Mouse (Mus musculus) heart, embryonic 13.5 days (tissue): Measurements from ENCODE around the gene Gfod2. TPM values are rescaled to one million over a fixed set of nuclear protein-coding genes. Genes with fewer than 3 reads are reported as not detected.

Experiments
- ATAC-seq: fragments of 200-750 bp; cut with Nextera tagmentation; 2 replicates; pipeline ENCODE4 v1.8.0; 2017; ENCODE audit warnings: moderate TSS enrichment; ENCODE audit not compliant: insufficient number of reproducible peaks, low FRiP score, low TSS enrichment; ENCODE audit errors: extremely low read depth
- H3K27ac ChIP-seq: fragments of 300-500 bp; sonication (generic); replicated peaks from 2 replicates; pipeline ENCODE4 v1.5.1; 2015; ENCODE audit warnings: moderate library complexity, mild to moderate bottlenecking, inconsistent platforms
- H3K27me3 ChIP-seq: fragments of 300-500 bp; sonication (generic); replicated peaks from 2 replicates; pipeline ENCODE4 v1.6.1; 2015; ENCODE audit warnings: mild to moderate bottlenecking, inconsistent platforms
- H3K36me3 ChIP-seq: fragments of 300-500 bp; sonication (generic); 2 replicates; pipeline ENCODE4 v1.6.1; 2015; ENCODE audit warnings: mild to moderate bottlenecking, inconsistent platforms
- H3K4me1 ChIP-seq: fragments of 300-500 bp; sonication (generic); 2 replicates; pipeline ENCODE4 v1.6.1; 2015; ENCODE audit warnings: inconsistent platforms
- H3K4me2 ChIP-seq: fragments of 300-500 bp; sonication (generic); 2 replicates; pipeline ENCODE4 v1.6.1; 2015; ENCODE audit warnings: inconsistent platforms, mild to moderate bottlenecking, moderate library complexity
- H3K4me3 ChIP-seq: fragments of 300-500 bp; sonication (generic); 2 replicates; pipeline ENCODE4 v1.5.1; 2015; ENCODE audit warnings: moderate library complexity, mild to moderate bottlenecking, inconsistent platforms
- H3K9ac ChIP-seq: fragments of 300-500 bp; sonication (generic); 2 replicates; pipeline ENCODE4 v1.6.1; 2015; ENCODE audit warnings: inconsistent platforms, mild to moderate bottlenecking, moderate library complexity
- H3K9me3 ChIP-seq: fragments of 300-500 bp; sonication (generic); 2 replicates; pipeline ENCODE4 v1.6.1; 2016; ENCODE audit warnings: inconsistent platforms
- WGBS: fragments of 180-500 bp; shearing (Covaris S2); methylation state at CpG from one replicate; pipeline ENCODE4 v1.1.7; 2015; ENCODE audit warnings: mixed read lengths; 5-methylcytosine and 5-hydroxymethylcytosine counted together
- polyA plus RNA-seq: library from polyadenylated mRNA; unstranded; fragments of >200 nt; fragmentation: Nextera tagmentation; extraction: Ambion mirVana; gene quantifications from 2 replicates; pipeline ENCODE4 v1.2.1, GENCODE M21; 2015

Gene Gfod2
- polyA plus RNA-seq, 1 experiment from 2014 or later: 12.1 TPM

- H3K27me3 ChIP-seq: no peaks in the 10 kb centered on the region
- H3K36me3 ChIP-seq: peaks cover 42% of the 10 kb centered on the region
- H3K9ac ChIP-seq: peak overlapping the region; percentile 85
- peak overlapping the region; percentile 44; the same call in 1 of the 2 replicates for H3K27ac ChIP-seq
- H3K4me1 ChIP-seq: peaks cover 27% of the 10 kb centered on the region
- peak overlapping the region; percentile 84 for H3K4me3 ChIP-seq
- no peaks in the 10 kb centered on the region for H3K9me3 ChIP-seq
- H3K4me2 ChIP-seq: peak overlapping the region; percentile 97
- 45% methylated on average over 18 of the region's 18 CpGs for WGBS
- no peak for ATAC-seq
These were observed 56.5 kb downstream of the Gfod2 start for GRCm38 (mm10) chr8:105702001-105702401.

- H3K4me1 ChIP-seq: peaks cover 22% of the 10 kb centered on the region
- peak; percentile 73 for ATAC-seq
- under 1% methylated on average over 60 of the region's 60 CpGs for WGBS
- no peaks in the 10 kb centered on the region for H3K27me3 ChIP-seq
- peak within 1 kb of the TSS; percentile 84 for H3K4me3 ChIP-seq
- H3K36me3 ChIP-seq: peaks cover 49% of the 10 kb centered on the region
- H3K9me3 ChIP-seq: no peaks in the 10 kb centered on the region
- peak within 1 kb of the TSS; percentile 97 for H3K4me2 ChIP-seq
- H3K27ac ChIP-seq: peak within 1 kb of the TSS; percentile 96
- H3K9ac ChIP-seq: peak within 1 kb of the TSS; percentile 85
These were observed 57.3 kb downstream of the Gfod2 start, which contains the start of the genes Acd and Pard6a for GRCm38 (mm10) chr8:105700966-105701824. TSS of gene Acd (minus strand) at chr8:105701102. TSS of gene Pard6a (plus strand) at chr8:105701148.

GRCm38 (mm10) chr8:105700566-105700965 lies 57.9 kb downstream of the Gfod2 start:
- H3K36me3 ChIP-seq: peaks cover 51% of the 10 kb centered on the region
- no peaks in the 10 kb centered on the region for H3K9me3 ChIP-seq
- peak overlapping the region; percentile 84 for H3K4me3 ChIP-seq
- H3K27ac ChIP-seq: peak overlapping the region; percentile 96
- H3K9ac ChIP-seq: peak overlapping the region; percentile 85
- peaks cover 22% of the 10 kb centered on the region for H3K4me1 ChIP-seq
- peak overlapping the region; percentile 97 for H3K4me2 ChIP-seq
- WGBS: under 1% methylated on average over 21 of the region's 21 CpGs
- ATAC-seq: peak; percentile 33; the same call in 1 of the 2 replicates
- peaks cover 2% of the 10 kb centered on the region; the same call in 1 of the 2 replicates for H3K27me3 ChIP-seq

- Histone ChIP-seq H3K4me3 (peak overlapping the region; percentile 84), H3K9ac (peak overlapping the region; percentile 85), H3K27ac (no peak overlapping the region), H3K4me1 (peaks cover 22% of the 10 kb centered on the region), H3K9me3 (no peaks in the 10 kb centered on the region), H3K36me3 (peaks cover 52% of the 10 kb centered on the region), H3K27me3 (peaks cover 11% of the 10 kb centered on the region), H3K4me2 (peak overlapping the region; percentile 97)
- no peak for ATAC-seq
- WGBS: 85% methylated on average over 11 of the region's 11 CpGs
These were observed 58.8 kb downstream of the Gfod2 start for GRCm38 (mm10) chr8:105699488-105700215.

GRCm38 (mm10) chr8:105698734-105699133 lies 59.7 kb downstream of the Gfod2 start:
- Histone ChIP-seq H3K4me2 (no peak overlapping the region), H3K9me3 (no peaks in the 10 kb centered on the region), H3K4me1 (peaks cover 31% of the 10 kb centered on the region), H3K9ac (no peak overlapping the region), H3K27ac (no peak overlapping the region), H3K27me3 (peaks cover 21% of the 10 kb centered on the region), H3K4me3 (no peak overlapping the region), H3K36me3 (peaks cover 46% of the 10 kb centered on the region)
- 86% methylated on average over 5 of the region's 5 CpGs for WGBS
- no peak for ATAC-seq

GRCm38 (mm10) chr8:105697196-105697780 lies 61.2 kb downstream of the Gfod2 start:
- Histone ChIP-seq H3K9me3 (no peaks in the 10 kb centered on the region), H3K4me1 (peaks cover 30% of the 10 kb centered on the region), H3K4me2 (no peak overlapping the region), H3K27me3 (peaks cover 25% of the 10 kb centered on the region), H3K4me3 (no peak overlapping the region), H3K9ac (no peak overlapping the region), H3K36me3 (peaks cover 40% of the 10 kb centered on the region), H3K27ac (no peak overlapping the region)
- ATAC-seq: no peak
- WGBS: 83% methylated on average over 17 of the region's 17 CpGs

GRCm38 (mm10) chr8:105695080-105695780 lies 63.2 kb downstream of the Gfod2 start:
- H3K36me3 ChIP-seq: peaks cover 40% of the 10 kb centered on the region
- H3K27me3 ChIP-seq: peaks cover 32% of the 10 kb centered on the region
- no peak overlapping the region for H3K9ac ChIP-seq
- no peaks in the 10 kb centered on the region for H3K9me3 ChIP-seq
- no peak overlapping the region for H3K4me2 ChIP-seq
- H3K4me3 ChIP-seq: no peak overlapping the region
- no peak for ATAC-seq
- WGBS: 69% methylated on average over 30 of the region's 30 CpGs
- peaks cover 20% of the 10 kb centered on the region for H3K4me1 ChIP-seq
- H3K27ac ChIP-seq: no peak overlapping the region

GRCm38 (mm10) chr8:105694051-105694799 lies 64.2 kb downstream of the Gfod2 start:
- Histone ChIP-seq H3K4me2 (peak overlapping the region; percentile 91), H3K27me3 (peaks cover 42% of the 10 kb centered on the region), H3K36me3 (peaks cover 37% of the 10 kb centered on the region), H3K9me3 (no peaks in the 10 kb centered on the region), H3K27ac (no peak overlapping the region), H3K4me1 (peaks cover 12% of the 10 kb centered on the region), H3K4me3 (peak overlapping the region; percentile 56), H3K9ac (peak overlapping the region; percentile 71)
- ATAC-seq: 0 out of 2 replicates have a peak, but pooled peaks have one; percentile 6
- 8% methylated on average over 40 of the region's 40 CpGs for WGBS

GRCm38 (mm10) chr8:105693648-105694047 lies 64.8 kb downstream of the Gfod2 start:
- Histone ChIP-seq H3K4me2 (peak overlapping the region; percentile 91), H3K27me3 (peaks cover 48% of the 10 kb centered on the region), H3K36me3 (peaks cover 32% of the 10 kb centered on the region), H3K27ac (no peak overlapping the region), H3K9ac (peak overlapping the region; percentile 71), H3K4me3 (peak overlapping the region; percentile 56), H3K4me1 (peaks cover 12% of the 10 kb centered on the region), H3K9me3 (no peaks in the 10 kb centered on the region)
- peak; percentile 5 for ATAC-seq
- 4% methylated on average over 28 of the region's 30 CpGs for WGBS
